Mouse (Mus musculus) A20 (cell line): ENCODE data around the gene Cbr4.

Experiments used
- DNase-seq: peaks from one replicate; pipeline ENCODE4 v3.0.0-alpha.2; 2011; ENCODE audit warnings: low read depth, low spot score

Cbr4 gene

DNA sequence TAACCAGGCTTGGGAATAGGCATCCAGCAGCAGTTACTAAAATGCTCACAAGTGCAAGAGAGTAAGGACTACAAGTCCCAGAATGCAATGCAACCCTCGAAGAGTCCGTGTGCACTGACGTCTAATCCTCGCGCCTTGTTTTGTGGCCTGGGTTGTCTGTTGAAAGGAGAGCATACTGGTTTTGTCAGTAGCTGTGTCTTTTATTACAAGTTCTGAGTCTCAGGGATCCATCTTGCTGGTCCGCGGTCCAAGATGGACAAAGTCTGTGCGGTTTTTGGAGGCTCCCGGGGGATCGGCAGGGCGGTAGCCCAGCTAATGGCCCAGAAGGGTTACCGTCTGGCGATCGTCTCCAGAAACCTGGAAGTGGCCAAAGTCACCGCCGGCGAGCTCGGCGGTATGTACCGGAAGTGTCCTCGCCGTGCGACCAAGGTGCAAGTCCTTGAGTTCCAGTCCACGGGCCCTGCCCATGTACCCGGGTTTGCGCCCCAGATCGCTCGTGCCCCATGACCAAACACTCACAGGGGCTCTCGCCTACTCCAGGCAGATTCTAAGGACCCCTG is at the start of gene Cbr4:
TSS of gene Cbr4 (plus strand) at position 138 of the 560 bp plus-strand sequence.
- peak; percentile 92 for DNase-seq

DNA sequence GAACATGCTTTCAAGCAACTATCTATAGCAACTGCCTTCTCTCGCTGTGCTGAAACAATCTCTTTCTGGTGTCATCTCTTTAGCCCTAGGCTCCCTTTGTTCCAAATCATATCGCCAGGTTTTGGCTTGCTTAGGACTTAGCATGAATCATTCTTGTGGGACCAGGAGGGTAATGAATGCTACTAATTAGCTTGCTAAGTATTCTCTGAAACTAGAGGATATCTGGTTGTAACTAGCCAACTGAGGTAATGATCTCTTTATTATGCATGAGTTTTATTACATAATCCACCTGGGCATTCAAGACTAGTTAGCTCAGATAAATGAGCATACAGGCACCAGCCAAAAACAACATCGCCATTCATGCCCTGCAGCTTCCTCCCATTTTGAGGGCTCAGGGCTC is 44.5 kb upstream of the Cbr4 start:
- no peak for DNase-seq

DNA sequence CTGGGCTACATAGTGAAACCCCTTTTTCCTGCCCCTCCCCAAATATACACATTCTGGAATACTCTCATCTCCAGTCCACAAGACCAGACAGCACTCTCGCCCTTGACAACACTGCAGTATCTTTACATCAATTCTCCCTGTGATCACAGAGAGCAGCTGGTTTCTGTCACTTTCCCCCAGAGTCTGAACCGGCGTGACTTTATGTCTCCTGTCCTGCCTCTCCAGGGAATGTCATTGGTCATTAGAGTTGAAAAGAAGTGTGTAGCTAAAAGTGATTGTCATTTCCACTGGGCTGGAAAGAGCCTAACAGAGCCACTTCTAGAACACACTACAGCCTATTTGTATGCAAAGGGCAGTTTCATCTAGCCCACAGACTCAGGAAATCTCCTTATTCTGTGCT is 43.2 kb upstream of the Cbr4 start:
- DNase-seq: no peak

DNA sequence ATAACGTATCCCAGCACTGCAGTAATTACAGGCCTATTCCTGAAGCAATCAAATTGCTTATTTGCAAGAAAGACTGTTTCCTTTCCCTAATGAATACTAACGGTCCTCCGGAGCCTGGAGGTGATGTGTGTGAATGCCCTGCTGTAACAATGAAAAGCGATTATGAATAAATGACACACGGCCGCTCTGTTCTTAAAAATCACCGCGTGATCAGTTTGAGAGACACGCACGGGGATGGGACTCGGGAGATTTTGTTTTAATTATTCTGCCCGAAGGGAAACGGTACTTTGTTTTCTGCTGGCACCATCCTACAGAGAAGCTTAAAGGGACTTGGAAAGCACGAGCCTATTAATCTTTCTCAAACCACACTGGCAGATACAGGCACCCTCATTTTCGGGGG is 41.2 kb upstream of the Cbr4 start:
- no peak for DNase-seq

DNA sequence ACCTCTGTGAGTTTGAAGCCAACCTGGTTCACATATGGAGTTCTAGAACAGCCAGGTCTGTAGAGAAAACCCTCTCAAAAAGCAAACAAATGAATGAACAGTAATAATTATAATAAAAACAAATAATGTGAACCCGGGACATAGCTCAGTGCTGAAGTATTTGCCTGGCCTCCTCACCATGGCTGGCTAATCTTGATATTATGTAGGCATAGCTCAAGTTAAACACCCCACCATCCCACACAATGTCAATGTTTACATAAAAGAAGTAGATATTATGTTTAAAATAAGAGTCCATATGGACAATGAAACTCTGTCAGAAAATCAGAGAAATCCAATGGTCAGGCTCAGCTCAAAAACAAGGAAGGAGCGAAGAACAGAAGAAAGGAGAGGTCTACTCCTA is 39.4 kb upstream of the Cbr4 start:
- no peak for DNase-seq

DNA sequence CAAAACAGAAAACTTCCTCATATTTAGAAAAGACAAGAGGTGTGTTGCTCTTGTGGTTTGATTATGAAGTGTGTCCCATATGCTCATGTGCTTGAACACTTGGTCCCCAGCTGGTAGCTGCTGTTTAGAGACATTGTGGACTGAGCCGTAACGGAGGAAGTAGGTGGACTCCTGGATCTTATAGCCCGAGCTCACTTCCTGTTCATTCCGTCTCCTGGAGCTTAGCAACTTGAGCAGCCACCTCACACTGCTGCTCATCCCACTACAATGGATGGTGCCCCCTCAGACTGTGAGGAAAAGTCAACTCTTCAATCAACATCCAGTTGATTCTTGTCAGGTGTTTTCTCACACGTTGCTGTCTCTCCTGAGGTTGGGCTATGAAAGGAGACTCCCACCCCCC is 38.7 kb upstream of the Cbr4 start:
- no peak for DNase-seq

DNA sequence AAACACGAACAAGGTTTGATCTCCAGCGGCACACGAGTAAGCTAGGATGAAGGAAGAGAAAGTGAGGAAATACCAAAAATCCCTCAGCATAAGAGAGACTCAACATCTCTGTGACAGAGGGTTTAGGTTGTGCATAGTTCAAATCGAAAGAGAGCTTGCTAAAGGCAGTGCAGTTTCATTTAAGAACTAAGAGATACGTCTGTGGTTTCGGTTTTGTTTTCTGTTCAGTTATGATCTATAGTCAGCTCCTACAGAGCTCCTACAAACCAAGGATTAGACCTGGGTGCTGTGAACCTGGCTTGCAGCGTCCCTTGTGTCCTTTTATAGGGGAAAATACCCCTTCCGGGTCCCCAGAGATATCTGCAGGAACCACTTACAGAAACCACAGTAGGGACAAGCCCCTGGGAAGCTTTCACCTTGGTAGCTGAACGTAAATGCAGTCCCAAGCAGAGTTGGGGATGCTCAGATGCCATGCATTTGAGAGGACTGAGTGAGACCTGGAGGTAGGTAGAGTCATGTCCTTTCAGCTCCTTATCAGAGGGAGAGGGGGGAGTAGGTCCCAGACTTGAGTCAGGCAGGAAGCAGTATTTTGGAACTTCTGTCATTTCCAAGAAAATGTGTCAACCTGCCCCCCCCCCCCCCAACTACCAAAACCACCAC is 36.5 kb upstream of the Cbr4 start:
- peak; percentile 80 for DNase-seq

DNA sequence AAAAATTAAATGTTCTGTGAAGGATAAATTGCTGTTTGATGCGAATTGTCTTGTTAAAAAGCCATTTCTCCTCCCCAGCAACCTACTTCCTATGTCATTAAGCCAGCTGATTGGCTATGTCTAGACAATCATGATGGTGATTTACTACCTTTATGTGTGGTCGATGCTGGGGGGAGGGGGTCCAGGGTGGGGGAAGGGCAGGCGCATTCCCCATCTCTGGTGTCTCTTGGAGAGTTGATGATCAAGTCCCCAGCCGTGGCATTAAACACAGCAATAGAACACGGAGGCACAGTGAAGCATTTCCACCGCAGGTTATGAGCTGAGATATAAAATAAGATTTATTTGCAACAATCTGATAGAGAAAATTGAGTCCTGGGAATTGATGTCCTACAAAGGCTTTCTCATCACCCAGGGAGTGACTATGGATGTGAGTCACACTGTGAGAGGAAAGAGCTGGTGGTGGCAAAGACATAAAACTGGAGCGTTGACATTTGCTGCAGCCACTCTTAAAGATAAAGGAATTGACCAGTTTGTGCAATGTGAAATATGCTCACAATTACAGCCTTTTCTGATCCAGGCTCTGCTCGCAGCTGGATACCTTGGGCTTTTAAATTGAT is 35.7 kb upstream of the Cbr4 start:
- DNase-seq: no peak

DNA sequence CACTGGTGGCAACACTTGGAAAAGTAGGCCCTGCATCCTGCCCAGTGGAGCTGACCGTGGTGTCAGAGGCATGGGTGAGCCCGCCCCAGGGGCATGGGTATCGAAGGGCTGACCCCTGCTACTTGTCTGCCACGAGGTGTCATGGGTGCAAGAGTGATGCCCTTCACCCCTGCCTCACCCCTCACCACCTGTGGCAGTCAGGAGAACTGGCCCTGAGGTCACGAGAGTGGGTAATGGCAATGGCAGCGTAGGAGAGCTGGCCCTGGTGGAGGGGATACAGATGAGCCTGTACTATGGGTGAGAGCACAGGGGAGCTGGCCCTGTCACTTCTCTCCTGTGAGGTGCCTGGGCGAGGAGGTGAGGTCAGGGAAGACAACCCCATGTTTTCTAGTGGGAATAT is 27.8 kb upstream of the Cbr4 start:
- no peak for DNase-seq

DNA sequence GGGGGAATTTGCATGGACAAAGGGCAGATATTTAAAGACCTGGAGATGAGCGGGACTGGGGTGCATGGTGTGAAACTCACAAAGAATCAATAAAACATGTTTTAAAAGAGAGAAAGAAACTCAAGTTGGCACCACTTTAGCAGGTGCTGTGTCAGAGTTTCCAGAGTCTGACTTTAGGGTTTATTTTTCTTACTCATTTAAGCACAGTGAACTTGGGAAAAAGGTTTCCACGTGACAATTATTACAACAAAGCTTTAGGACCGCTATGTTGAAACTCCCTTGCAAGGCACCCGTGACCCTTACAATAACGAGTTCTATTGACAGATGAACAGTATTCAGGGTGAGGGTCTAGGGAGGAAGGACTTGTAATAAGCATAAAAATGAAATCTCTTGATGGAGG is 25.3 kb upstream of the Cbr4 start:
- DNase-seq: no peak

DNA sequence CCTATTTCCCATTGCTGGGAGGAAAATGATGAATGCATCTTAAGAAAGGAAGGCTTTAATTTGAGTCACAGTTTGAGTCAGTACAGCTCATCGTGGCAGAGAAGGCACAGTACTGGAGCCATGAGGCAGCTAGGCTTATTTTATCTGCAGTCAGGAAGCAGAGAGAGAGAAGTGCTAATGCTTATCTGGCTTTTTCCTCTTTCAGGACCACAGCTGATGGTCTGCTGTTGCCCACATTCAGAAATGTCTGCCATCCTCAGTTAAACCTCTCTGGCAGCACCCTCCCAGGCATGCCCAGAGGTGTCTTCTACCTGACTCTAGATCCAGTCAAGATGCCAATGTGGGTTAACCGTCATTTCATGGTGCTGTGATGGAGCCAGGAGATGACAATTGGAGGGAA is 23.1 kb upstream of the Cbr4 start:
- DNase-seq: no peak

DNA sequence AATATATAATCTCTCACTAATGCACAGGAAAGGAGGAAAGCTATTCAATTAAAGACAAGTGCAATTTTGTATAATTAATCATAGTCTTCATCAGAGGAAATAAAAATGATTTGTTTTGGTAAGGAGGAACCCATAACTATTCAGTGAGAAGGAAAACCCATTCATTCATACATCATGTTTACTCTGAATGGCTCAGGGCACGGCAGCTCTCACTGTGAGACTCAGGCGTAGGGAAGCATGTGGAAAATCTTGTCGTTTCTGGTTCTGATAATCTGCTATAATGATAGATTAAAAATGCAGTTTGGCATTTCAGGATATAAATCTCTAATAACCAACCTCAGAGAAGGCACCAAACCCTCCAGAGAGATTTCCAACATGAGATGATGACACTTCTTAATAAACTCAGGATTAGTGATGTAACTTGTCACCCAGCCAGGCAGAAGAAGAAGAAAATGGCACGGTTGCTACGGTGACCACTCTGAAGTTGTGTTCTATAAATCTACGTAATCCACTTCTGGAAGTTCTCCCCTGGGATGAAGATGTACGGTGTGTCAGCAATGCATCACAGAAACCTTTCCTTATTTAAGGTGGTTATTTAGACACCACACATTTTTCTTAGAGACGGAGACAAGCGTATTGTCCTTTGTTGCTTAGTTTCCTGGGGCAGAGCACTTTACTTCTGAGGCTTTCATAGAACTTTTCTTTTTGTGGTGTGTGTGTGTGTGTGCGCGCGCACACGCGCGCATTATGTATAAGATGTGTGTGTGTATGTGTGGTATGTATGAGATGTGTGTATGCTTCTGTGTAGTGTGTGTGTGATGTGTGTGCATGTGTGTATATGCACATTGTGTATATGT is 20.6 kb upstream of the Cbr4 start:
- no peak for DNase-seq

DNA sequence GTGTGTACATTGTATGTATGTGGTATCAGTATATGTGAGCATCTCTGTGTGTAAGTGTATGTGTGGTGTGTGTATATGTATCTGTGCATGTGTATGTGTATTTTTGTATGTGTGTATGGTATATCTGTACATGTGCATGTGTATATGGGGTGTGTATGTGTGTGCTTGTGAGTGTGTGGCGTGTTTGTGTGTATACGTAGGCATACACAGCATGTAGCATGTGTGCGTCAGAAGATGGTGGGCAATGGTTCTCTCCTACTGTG is 20.1 kb upstream of the Cbr4 start:
- DNase-seq: no peak

DNA sequence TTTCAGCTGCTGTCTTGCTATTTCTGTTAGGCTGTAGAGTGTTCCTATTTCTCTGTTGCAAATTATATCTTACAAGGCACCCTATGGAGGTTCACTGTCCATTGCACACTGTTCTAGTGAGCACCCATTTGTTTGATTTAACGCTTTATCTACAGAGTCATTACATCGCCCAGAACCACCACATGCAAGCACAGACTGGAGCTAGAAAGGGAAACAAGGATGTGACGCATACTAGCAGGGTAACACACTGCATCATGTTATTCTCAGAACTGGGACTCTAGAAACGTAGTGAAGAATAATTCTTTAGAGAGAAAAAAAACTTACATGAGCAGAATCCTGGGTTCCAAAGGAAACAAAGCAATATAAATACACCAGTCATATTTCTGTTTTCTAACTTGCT is 17.3 kb upstream of the Cbr4 start:
- no peak for DNase-seq

DNA sequence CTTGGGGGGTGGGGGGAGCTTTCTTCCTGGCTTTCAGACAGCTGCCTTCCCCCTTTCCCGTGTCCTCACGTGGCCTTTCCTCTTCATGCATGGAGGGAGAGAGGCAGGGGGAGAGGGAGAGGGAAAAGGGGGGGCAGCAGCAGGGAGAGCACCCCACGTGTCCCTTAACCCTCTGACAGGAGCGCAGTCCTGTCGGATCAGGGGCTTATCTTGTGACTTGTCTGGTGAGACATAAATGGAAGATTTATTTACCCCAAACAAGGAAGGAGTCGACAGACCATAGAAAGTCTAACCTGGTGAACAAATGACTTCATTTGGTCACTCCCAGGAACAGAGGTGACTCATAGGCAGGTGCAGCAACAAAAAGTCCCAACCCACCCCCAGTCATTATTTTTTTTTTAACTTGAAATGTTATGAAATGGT is 12.3 kb upstream of the Cbr4 start:
- DNase-seq: peak; percentile 50

DNA sequence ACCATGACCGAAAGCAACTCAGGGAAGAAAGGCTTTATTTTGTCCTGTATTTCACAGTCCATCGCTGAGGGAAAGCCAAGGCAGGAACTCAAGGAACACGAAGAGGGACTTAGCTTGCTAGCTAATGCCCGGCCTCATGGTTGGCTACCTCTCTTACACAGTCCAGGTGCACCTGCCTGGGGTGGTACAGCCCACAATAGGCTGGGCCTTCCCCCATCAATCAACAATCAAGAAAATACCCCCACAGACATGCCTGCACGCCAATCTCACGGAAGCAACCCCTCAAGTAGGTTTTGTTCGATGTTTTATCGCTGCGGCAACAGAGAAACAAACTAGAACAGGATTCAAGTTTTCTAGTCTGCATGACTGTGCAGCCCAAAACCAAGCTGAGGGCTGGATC is 11.4 kb upstream of the Cbr4 start:
- peak; percentile 71 for DNase-seq

DNA sequence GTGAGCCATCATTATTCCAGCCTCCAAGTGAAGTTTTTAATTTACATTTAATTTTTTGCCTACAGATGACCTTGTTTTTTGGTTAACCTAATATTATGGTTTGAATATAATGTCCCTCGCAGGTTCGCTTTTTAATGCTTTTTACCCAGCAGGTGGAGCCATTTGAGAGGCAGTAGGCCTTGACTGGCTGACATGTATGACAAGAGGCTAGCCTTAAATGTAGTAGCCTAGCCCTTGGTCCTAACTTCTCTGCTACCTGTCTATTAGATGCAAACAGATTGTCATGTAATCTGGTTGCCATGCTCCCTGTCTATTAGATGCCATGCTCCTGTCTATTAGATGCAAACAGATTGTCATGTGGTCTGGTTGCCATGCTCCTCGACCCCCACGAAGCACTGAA is 9.4 kb upstream of the Cbr4 start:
- peak; percentile 42 for DNase-seq

DNA sequence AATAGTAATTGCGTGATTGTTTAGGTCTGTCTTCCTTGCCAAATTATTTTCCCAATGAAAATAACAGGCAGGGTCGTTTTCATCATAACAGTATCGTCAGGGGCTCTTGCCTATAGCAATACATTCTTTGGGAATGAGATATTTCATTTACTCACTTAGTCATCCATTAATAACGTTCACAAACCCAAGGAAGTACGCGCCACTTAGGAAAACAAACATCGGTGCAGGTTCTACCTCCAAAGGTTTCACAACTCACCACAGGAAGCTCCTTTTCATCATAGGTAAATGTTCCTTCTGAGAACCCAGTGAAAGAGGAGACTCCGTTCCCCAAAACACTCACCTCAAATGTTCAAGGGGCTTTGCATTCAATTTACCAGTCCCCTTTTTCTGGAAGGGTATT is 8.7 kb upstream of the Cbr4 start:
- no peak for DNase-seq

DNA sequence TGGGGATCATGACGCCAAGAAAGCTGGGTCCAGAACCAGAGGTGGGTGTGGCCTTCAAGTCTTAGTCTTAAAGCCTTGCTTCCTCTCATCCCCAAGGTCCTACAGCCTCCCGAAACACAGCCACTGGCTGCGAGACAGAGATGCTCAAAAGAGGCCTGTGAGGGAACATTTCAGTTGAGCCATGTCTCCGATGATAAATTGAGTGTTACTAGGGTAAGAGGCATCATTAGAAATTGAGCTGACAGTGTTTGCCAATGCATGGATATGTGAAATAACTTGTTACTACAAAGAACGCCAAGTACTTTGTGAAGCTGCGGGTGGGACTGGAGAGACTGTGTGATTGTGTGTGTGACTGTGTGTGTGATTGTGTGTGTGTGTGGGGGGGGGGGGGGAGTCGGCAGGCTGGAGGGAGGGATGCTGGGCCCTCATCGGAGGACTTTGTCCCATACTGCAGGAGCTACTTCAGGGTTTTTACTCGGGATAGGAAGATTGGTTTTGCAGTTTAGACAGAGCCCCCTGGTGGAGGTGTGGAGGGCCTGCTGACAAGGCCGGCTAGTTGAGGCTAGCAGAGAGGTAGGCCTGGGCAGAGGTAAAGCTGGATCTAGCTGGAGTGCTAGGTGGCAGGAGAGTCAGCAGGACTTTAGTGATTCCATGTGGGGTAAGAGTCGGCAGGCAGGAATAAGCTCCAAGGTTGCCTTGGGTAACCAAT is 7.9 kb upstream of the Cbr4 start:
- DNase-seq: peak; percentile 58

DNA sequence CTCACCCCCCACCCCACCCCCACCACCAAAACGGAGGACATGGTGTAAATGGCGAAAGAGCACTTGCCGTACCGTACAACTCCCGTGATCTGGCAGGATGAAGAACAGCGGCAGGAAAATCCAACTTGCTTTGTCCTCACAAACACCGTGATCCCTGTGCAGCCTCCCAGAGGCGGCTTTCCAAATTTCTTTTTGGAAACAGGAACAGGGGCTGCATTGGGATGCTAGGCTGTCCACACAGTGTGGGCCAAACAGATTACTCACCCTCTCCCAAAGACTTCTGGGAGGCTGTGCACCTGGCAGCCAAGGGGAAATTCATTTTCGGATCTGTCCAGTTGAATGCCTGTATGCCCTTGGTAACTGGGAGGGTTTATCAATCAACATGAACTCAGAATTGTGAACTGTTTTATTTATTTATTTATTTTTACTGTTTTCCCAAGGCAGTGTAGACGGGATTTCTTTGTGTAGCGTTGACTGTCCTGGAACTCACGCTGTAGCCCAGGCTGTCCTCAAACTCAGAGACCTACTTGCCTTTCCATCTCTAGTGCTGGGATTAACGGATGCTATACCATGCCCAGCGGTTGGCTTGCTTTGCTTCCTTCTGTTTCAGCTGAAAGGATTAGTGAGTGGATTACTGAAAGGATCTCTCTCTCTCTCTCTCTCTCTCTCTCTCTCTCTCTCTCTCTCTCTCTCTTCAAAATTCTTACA is 7.1 kb upstream of the Cbr4 start:
- DNase-seq: no peak

DNA sequence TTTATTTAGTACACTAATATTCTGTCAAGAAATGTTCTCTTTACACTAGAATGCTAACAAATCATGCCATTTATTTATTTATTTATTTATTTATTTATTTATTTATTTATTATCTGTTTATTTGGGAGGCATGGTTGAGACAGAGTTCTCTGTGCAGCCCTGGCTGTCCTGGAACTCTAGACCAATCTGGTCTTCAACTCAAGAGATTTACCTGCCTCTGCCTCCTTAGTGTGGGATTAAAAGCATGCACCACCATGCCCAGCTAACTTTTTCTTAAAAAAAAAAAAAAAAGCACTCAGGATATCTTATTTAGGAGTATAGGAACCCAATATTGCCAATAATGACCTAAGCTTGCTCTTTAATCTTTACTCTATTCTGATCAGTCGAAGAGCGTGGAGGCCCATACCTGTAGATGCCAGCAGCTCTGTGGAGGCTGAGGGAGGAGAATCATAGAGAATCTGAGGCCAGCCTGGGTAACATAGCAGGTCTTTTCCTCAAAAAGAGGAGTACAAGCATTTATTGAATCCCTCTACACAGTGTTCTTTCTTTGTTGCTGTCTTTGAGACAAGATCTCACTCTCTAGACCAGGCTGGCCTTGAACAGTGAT is 508 bp upstream of the Cbr4 start:
- no peak for DNase-seq
